Mouse (Mus musculus): ENCODE measurements around the gene Phgr1.

DNA sequence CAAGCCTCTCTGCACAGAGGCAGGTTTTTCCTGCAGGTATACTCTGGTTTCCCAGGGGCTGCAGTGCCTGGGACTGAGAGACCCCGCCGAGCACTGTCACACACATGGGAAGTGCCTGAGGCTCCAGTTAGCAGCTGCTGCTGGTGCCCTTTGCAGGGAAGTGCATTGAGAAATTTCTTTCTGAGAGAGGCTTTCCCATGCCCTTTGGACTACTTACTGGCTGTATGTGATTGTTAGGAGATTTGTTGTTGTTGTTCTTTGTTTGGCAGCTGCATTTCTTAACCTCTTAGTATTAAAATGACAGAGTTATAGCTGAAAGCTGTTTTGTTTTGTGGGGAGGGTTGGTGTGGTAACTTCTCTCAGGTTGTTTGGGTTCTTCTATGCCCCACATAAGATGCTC, 38.3 kb downstream of the Phgr1 start:
- TF ChIP-seq CTCF (IDR thresholded peaks at IDR 0.05) (no peak), POLR2A (IDR thresholded peaks at IDR 0.05; ENCODE audit: insufficient read depth, low read depth, low read length) (no peak), EP300 (IDR thresholded peaks at IDR 0.05; ENCODE audit: insufficient read depth, low read depth, low read length) (no peak)

Data from heart, adult 2 months (tissue).